Mouse (Mus musculus): ENCODE results near the gene 4833439L19Rik. TPM values are rescaled to one million over a fixed set of nuclear protein-coding genes. Genes with fewer than 3 reads are reported as not detected.

Gene 4833439L19Rik
- polyA plus RNA-seq, 1 experiment from 2014 or later, result 66.8 TPM

GRCm38 (mm10) chr13:54560608-54561007 lies 4.6 kb downstream of the 4833439L19Rik start:
- H3K9ac ChIP-seq, result no peak overlapping the region
- peaks cover 15% of the 10 kb centered on the region for H3K4me1 ChIP-seq
- H3K27me3 ChIP-seq (replicated peaks), result no peaks in the 10 kb centered on the region
- H3K27ac ChIP-seq, result no peak overlapping the region
- WGBS (ENCODE audit: insufficient replicate concordance), result 85% methylated on average over 7 of the region's 7 CpGs
- ATAC-seq, result no peak
- H3K4me3 ChIP-seq, result no peak overlapping the region
- H3K4me2 ChIP-seq, result no peak overlapping the region
- no peaks in the 10 kb centered on the region for H3K9me3 ChIP-seq (replicated peaks)
- H3K36me3 ChIP-seq, result peaks cover 74% of the 10 kb centered on the region

GRCm38 (mm10) chr13:54559656-54560055 lies 5.6 kb downstream of the 4833439L19Rik start:
- peaks cover 83% of the 10 kb centered on the region for H3K36me3 ChIP-seq
- WGBS (ENCODE audit: insufficient replicate concordance), result 82% methylated on average over 2 of the region's 2 CpGs
- H3K9ac ChIP-seq, result no peak overlapping the region

GRCm38 (mm10) chr13:54557652-54558051 lies 7.6 kb downstream of the 4833439L19Rik start:
- H3K9ac ChIP-seq, result no peak overlapping the region
- no peak overlapping the region for H3K4me3 ChIP-seq
- H3K4me2 ChIP-seq, result no peak overlapping the region
- H3K27me3 ChIP-seq (replicated peaks), result no peaks in the 10 kb centered on the region
- ATAC-seq, result no peak
- WGBS (ENCODE audit: insufficient replicate concordance), result 89% methylated on average over 1 of the region's 1 CpGs
- no peaks in the 10 kb centered on the region for H3K4me1 ChIP-seq
- no peak overlapping the region for H3K27ac ChIP-seq
- peaks cover 94% of the 10 kb centered on the region for H3K36me3 ChIP-seq
- no peaks in the 10 kb centered on the region for H3K9me3 ChIP-seq (replicated peaks)

More at GRCm38 (mm10) chr13:54559656-54560055, 5.6 kb downstream of the 4833439L19Rik start:
- H3K4me1 ChIP-seq, result peaks cover 11% of the 10 kb centered on the region
- no peaks in the 10 kb centered on the region for H3K9me3 ChIP-seq (replicated peaks)
- no peak overlapping the region for H3K27ac ChIP-seq
- no peak overlapping the region for H3K4me2 ChIP-seq
- no peak overlapping the region for H3K4me3 ChIP-seq
- H3K27me3 ChIP-seq (replicated peaks), result no peaks in the 10 kb centered on the region
- no peak for ATAC-seq

- 82% methylated on average over 3 of the region's 3 CpGs for WGBS (ENCODE audit: insufficient replicate concordance)
- Histone ChIP-seq H3K27ac (no peak overlapping the region), H3K4me2 (no peak overlapping the region), H3K27me3 (replicated peaks) (no peaks in the 10 kb centered on the region), H3K9ac (no peak overlapping the region), H3K4me1 (no peaks in the 10 kb centered on the region), H3K36me3 (peaks cover 97% of the 10 kb centered on the region), H3K4me3 (no peak overlapping the region), H3K9me3 (replicated peaks) (no peaks in the 10 kb centered on the region)
- ATAC-seq, result no peak
These were observed 8.4 kb downstream of the 4833439L19Rik start for GRCm38 (mm10) chr13:54556796-54557195.

GRCm38 (mm10) chr13:54556176-54556575 lies 9.1 kb downstream of the 4833439L19Rik start:
- H3K4me3 ChIP-seq, result no peak overlapping the region
- ATAC-seq, result no peak
- H3K9me3 ChIP-seq (replicated peaks), result no peaks in the 10 kb centered on the region
- H3K27ac ChIP-seq, result no peak overlapping the region
- H3K9ac ChIP-seq, result no peak overlapping the region
- WGBS (ENCODE audit: insufficient replicate concordance), result 83% methylated on average over 9 of the region's 9 CpGs
- no peaks in the 10 kb centered on the region for H3K4me1 ChIP-seq
- H3K4me2 ChIP-seq, result no peak overlapping the region
- no peaks in the 10 kb centered on the region for H3K27me3 ChIP-seq (replicated peaks)
- peaks cover 97% of the 10 kb centered on the region for H3K36me3 ChIP-seq

- Histone ChIP-seq H3K27ac (no peak overlapping the region), H3K4me2 (no peak overlapping the region), H3K27me3 (replicated peaks) (no peaks in the 10 kb centered on the region), H3K36me3 (peaks cover 67% of the 10 kb centered on the region), H3K4me1 (no peaks in the 10 kb centered on the region), H3K9ac (no peak overlapping the region), H3K9me3 (replicated peaks) (no peaks in the 10 kb centered on the region), H3K4me3 (no peak overlapping the region)
- WGBS (ENCODE audit: insufficient replicate concordance), result 81% methylated on average over 7 of the region's 7 CpGs
- ATAC-seq, result no peak
These were observed 17.2 kb downstream of the 4833439L19Rik start for GRCm38 (mm10) chr13:54548036-54548435.

- Histone ChIP-seq H3K4me3 (no peak overlapping the region), H3K36me3 (peaks cover 61% of the 10 kb centered on the region), H3K4me1 (no peaks in the 10 kb centered on the region), H3K27ac (no peak overlapping the region), H3K27me3 (replicated peaks) (no peaks in the 10 kb centered on the region), H3K9me3 (replicated peaks) (no peaks in the 10 kb centered on the region), H3K4me2 (no peak overlapping the region), H3K9ac (no peak overlapping the region)
- no peak for ATAC-seq
These were observed 33.1 kb downstream of the 4833439L19Rik start for GRCm38 (mm10) chr13:54532134-54532533.

- Histone ChIP-seq H3K27me3 (replicated peaks) (no peaks in the 10 kb centered on the region), H3K4me2 (no peak overlapping the region), H3K9me3 (replicated peaks) (no peaks in the 10 kb centered on the region), H3K27ac (no peak overlapping the region), H3K9ac (no peak overlapping the region), H3K4me3 (no peak overlapping the region), H3K36me3 (peaks cover 68% of the 10 kb centered on the region), H3K4me1 (no peaks in the 10 kb centered on the region)
- ATAC-seq, result no peak
- 84% methylated on average over 6 of the region's 6 CpGs for WGBS (ENCODE audit: insufficient replicate concordance)
These were observed 38.1 kb downstream of the 4833439L19Rik start for GRCm38 (mm10) chr13:54527140-54527539.

GRCm38 (mm10) chr13:54521181-54521580 lies 44.1 kb downstream of the 4833439L19Rik start:
- Histone ChIP-seq H3K36me3 (peaks cover 25% of the 10 kb centered on the region), H3K4me3 (no peak overlapping the region), H3K4me1 (no peaks in the 10 kb centered on the region), H3K9ac (no peak overlapping the region), H3K27me3 (replicated peaks) (no peaks in the 10 kb centered on the region), H3K9me3 (replicated peaks) (no peaks in the 10 kb centered on the region), H3K27ac (no peak overlapping the region), H3K4me2 (no peak overlapping the region)
- ATAC-seq, result no peak

GRCm38 (mm10) chr13:54520221-54520620 lies 45.0 kb downstream of the 4833439L19Rik start:
- no peak overlapping the region for H3K9ac ChIP-seq
- H3K4me2 ChIP-seq, result no peak overlapping the region
- peaks cover 21% of the 10 kb centered on the region for H3K36me3 ChIP-seq
- ATAC-seq, result no peak
- no peaks in the 10 kb centered on the region for H3K4me1 ChIP-seq
- H3K27me3 ChIP-seq (replicated peaks), result no peaks in the 10 kb centered on the region
- no peak overlapping the region for H3K4me3 ChIP-seq
- H3K27ac ChIP-seq, result no peak overlapping the region
- no peaks in the 10 kb centered on the region for H3K9me3 ChIP-seq (replicated peaks)
- WGBS (ENCODE audit: insufficient replicate concordance), result 70% methylated on average over 4 of the region's 4 CpGs

GRCm38 (mm10) chr13:54505920-54506319 lies 59.3 kb downstream of the 4833439L19Rik start:
- no peak overlapping the region for H3K4me2 ChIP-seq
- no peaks in the 10 kb centered on the region for H3K36me3 ChIP-seq
- H3K4me1 ChIP-seq, result peaks cover 37% of the 10 kb centered on the region
- WGBS (ENCODE audit: insufficient replicate concordance), result 94% methylated on average over 1 of the region's 1 CpGs
- H3K9me3 ChIP-seq (replicated peaks), result no peaks in the 10 kb centered on the region
- no peak overlapping the region for H3K27ac ChIP-seq
- no peak overlapping the region for H3K9ac ChIP-seq
- no peak for ATAC-seq
- no peak overlapping the region for H3K4me3 ChIP-seq
- peaks cover 14% of the 10 kb centered on the region for H3K27me3 ChIP-seq (replicated peaks)

- H3K4me2 ChIP-seq, result peak overlapping the region; percentile 99
- no peak for ATAC-seq
- no peak overlapping the region for H3K27ac ChIP-seq
These were observed 60.5 kb downstream of the 4833439L19Rik start for GRCm38 (mm10) chr13:54504611-54505260.

More at GRCm38 (mm10) chr13:54504611-54505260, 60.5 kb downstream of the 4833439L19Rik start:
- H3K9me3 ChIP-seq (replicated peaks), result no peaks in the 10 kb centered on the region
- H3K4me3 ChIP-seq, result peak overlapping the region; percentile 73
- H3K4me1 ChIP-seq, result peaks cover 38% of the 10 kb centered on the region
- WGBS (ENCODE audit: insufficient replicate concordance), result 26% methylated on average over 7 of the region's 7 CpGs
- H3K27me3 ChIP-seq (replicated peaks), result peaks cover 14% of the 10 kb centered on the region
- no peaks in the 10 kb centered on the region for H3K36me3 ChIP-seq
- peak overlapping the region; percentile 82 for H3K9ac ChIP-seq
